In the genomic region with DNA sequence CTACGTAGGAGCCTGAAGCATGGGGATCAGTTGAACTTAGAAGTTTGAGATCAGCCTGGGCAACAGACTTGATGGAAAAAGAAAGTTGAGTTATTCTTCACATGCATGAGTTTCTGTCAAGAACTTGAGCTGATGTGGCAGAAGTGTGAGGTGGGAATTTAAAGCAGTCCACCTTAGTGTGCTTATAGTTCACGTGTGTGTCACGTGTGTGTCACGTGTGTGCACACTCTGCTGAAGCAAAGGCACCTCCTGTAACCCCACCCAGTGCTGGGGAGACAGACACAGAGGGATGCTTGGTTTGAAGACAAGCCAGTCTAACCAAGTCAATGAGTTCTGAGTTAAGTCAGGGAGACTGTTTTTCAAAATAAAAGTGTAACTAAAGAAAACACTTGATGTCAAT, we compare ENCODE assay signal across 29 mouse cellular contexts.
"Had no signal": no experiment of that assay in that cellular context is flagged by ENCODE, and none has a peak within 500 bp of the region (broad histone marks: within the 10 kb centered on the region; RNA-seq: fewer than 3 reads in every experiment).

No protein-coding gene starts in this region.

- H3K9me3 ChIP-seq: heart, embryonic 15.5 days; hindbrain, embryonic 12.5 days; hindbrain, embryonic 15.5 days; intestine, embryonic 15.5 days had no signal

- H3K36me3 ChIP-seq: heart, embryonic 12.5 days; heart, embryonic 13.5 days; heart, embryonic 15.5 days; hindbrain, embryonic 10.5 days; hindbrain, embryonic 12.5 days; hindbrain, embryonic 13.5 days; hindbrain, embryonic 15.5 days; intestine, embryonic 15.5 days; kidney, embryonic 15.5 days had no signal

- H3K27ac ChIP-seq: heart, embryonic 13.5 days; heart, embryonic 15.5 days; hindbrain, embryonic 10.5 days; hindbrain, embryonic 12.5 days; hindbrain, embryonic 13.5 days; hindbrain, embryonic 14.5 days; hindbrain, embryonic 15.5 days; hindbrain, postnatal 0 days; intestine, embryonic 15.5 days; kidney, embryonic 15.5 days; kidney, postnatal 0 days; layer of hippocampus, adult 2 months; left cerebral cortex, adult 2 months had no signal

- H3K27me3 ChIP-seq: heart, embryonic 12.5 days; heart, embryonic 15.5 days; hindbrain, embryonic 15.5 days; intestine, embryonic 15.5 days; kidney, embryonic 15.5 days had no signal

- DNase-seq: heart, postnatal 10 days; heart, postnatal 14 days; heart, postnatal 36 days; heart, postnatal 4 days; kidney, adult 11 months; kidney, adult 18-20 months; kidney, adult 8-10 months; kidney, postnatal 10 days; kidney, postnatal 14 days; kidney, postnatal 25 days; kidney, postnatal 36 days; kidney, postnatal 4 days; layer of hippocampus, adult 9-11 months; layer of hippocampus, postnatal 36 days had no signal

- H3K4me3 ChIP-seq: heart, embryonic 12.5 days; heart, embryonic 13.5 days; heart, embryonic 15.5 days; hindbrain, embryonic 10.5 days; hindbrain, embryonic 12.5 days; hindbrain, embryonic 13.5 days; hindbrain, embryonic 15.5 days; intestine, embryonic 15.5 days; kidney, embryonic 15.5 days; layer of hippocampus, adult 2 months; left cerebral cortex, adult 2 months had no signal

- H3K4me1 ChIP-seq: heart, embryonic 15.5 days; hindbrain, embryonic 13.5 days; hindbrain, embryonic 15.5 days; intestine, embryonic 15.5 days had no signal

- H3K9ac ChIP-seq: heart, embryonic 12.5 days; heart, embryonic 13.5 days; heart, embryonic 15.5 days; hindbrain, embryonic 12.5 days; hindbrain, embryonic 13.5 days; hindbrain, embryonic 14.5 days; hindbrain, embryonic 15.5 days; intestine, embryonic 15.5 days; kidney, embryonic 15.5 days had no signal

- H3K4me2 ChIP-seq: heart, embryonic 11.5 days; heart, embryonic 12.5 days; heart, embryonic 13.5 days; heart, embryonic 15.5 days; hindbrain, embryonic 12.5 days; hindbrain, embryonic 13.5 days; hindbrain, embryonic 14.5 days; hindbrain, embryonic 15.5 days; intestine, embryonic 15.5 days; kidney, embryonic 15.5 days had no signal
